Mouse (Mus musculus): ENCODE measurements around the gene Olfr780.
"Not testable (repeated sequence)": the region's sequence is repeated elsewhere in the genome, so short reads cannot be mapped to it uniquely, and the experiment has no call there.

- not testable (repeated sequence) for TF ChIP-seq CTCF (IDR thresholded peaks at IDR 0.05; ENCODE audit: low read depth, low read length); POLR2A (IDR thresholded peaks at IDR 0.05; ENCODE audit: extremely low read depth, insufficient read depth, low read length)
These were observed 4.4 kb upstream of the Olfr780 start for GRCm38 (mm10) chr10:129313521-129313920.

Data from liver, adult 2 months (tissue).